Mouse (Mus musculus) ES-E14 (cell line): ENCODE data around the gene Pttg1. TPM values are rescaled to one million over a fixed set of nuclear protein-coding genes. Genes with fewer than 3 reads are reported as not detected.

ENCODE experiments used
- DNase-seq: peaks from one replicate; pipeline ENCODE4 v3.0.0-alpha.2; 2013; ENCODE audit warnings: low read depth, low spot score
- H3K27ac ChIP-seq: 2 replicates; pipeline ENCODE4 v1.5.1; 2012; ENCODE audit warnings: low read depth, mild to moderate bottlenecking, low read length, moderate library complexity, mixed read lengths; ENCODE audit not compliant: poor library complexity, insufficient read depth, severe bottlenecking
- H3K36me3 ChIP-seq: 2 replicates; pipeline ENCODE4 v1.6.1; 2012; ENCODE audit warnings: mild to moderate bottlenecking, low read length, moderate library complexity, mixed read lengths; ENCODE audit not compliant: control insufficient read depth, poor library complexity, insufficient read depth, severe bottlenecking
- H3K4me1 ChIP-seq, 2 experiments: fragments of 150-350 bp in 1 of 2; sonication (generic) in 1 of 2; 2 replicates each; pipeline ENCODE4 v1.6.1; 2012; ENCODE audit warnings: low read length in 2 of 2, mild to moderate bottlenecking in 1 of 2, mixed read lengths in 1 of 2; ENCODE audit not compliant: control insufficient read depth in 2 of 2, insufficient read depth in 2 of 2, poor library complexity in 1 of 2
- H3K4me3 ChIP-seq, 2 experiments: fragments of 150-350 bp in 1 of 2; sonication (generic) in 1 of 2; 2 replicates each; pipeline ENCODE4 v1.5.1; 2012; ENCODE audit warnings: low read length in 2 of 2, low read depth in 1 of 2, mild to moderate bottlenecking in 1 of 2, mixed read lengths in 1 of 2; ENCODE audit not compliant: insufficient read depth in 1 of 2, poor library complexity in 1 of 2, severe bottlenecking in 1 of 2
- H3K9ac ChIP-seq: 2 replicates; pipeline ENCODE4 v1.6.1; 2012; ENCODE audit warnings: low read depth, mild to moderate bottlenecking, low read length, mixed read lengths; ENCODE audit not compliant: poor library complexity, insufficient read depth, severe bottlenecking
- H3K9me3 ChIP-seq: fragments of 150-350 bp; sonication (generic); 2 replicates; pipeline ENCODE4 v1.6.1; 2012; ENCODE audit warnings: low read depth, mild to moderate bottlenecking, low read length; ENCODE audit not compliant: control insufficient read depth, insufficient read depth
- CHD2 ChIP-seq: IDR thresholded peaks from 2 replicates; pipeline ENCODE4 v1.6.1; 2014; ENCODE audit warnings: mild to moderate bottlenecking, low read depth, low read length, inconsistent platforms
- HCFC1 ChIP-seq: IDR thresholded peaks from 2 replicates; pipeline ENCODE4 v1.6.1; 2012; ENCODE audit warnings: low read length, inconsistent platforms, borderline replicate concordance; ENCODE audit not compliant: insufficient read depth
- MAFK ChIP-seq: IDR thresholded peaks from 2 replicates; pipeline ENCODE4 v1.6.1; 2014; ENCODE audit warnings: mild to moderate bottlenecking, low read depth, low read length, inconsistent platforms; ENCODE audit not compliant: insufficient read depth
- ZC3H11A ChIP-seq: IDR thresholded peaks from 2 replicates; pipeline ENCODE4 v1.6.1; 2012; ENCODE audit warnings: low read depth, mild to moderate bottlenecking, inconsistent platforms, low read length, borderline replicate concordance
- ZNF384 ChIP-seq: IDR thresholded peaks from 2 replicates; pipeline ENCODE4 v1.6.1; 2012; ENCODE audit warnings: low read depth, low read length, inconsistent platforms
- in situ Hi-C, 2 experiments: fragments of 600-800 bp; cut with MboI; formaldehyde crosslinking; loops; one replicate each; pipeline ENCODE4 v1.15.1; 2025; ENCODE audit warnings: low sequenced_read_pairs in 2 of 2, inconsistent platforms in 1 of 2; ENCODE audit not compliant: unreplicated experiment in 2 of 2
- total RNA-seq: library from RNA; depleted of rRNA; stranded (reverse); fragments of 300-350 nt; gene quantifications from 2 replicates; pipeline ENCODE4 v1.2.3, GENCODE M21; 2012

The Pttg1 gene
- total RNA-seq, 1 experiment: 69.3 TPM

DNA sequence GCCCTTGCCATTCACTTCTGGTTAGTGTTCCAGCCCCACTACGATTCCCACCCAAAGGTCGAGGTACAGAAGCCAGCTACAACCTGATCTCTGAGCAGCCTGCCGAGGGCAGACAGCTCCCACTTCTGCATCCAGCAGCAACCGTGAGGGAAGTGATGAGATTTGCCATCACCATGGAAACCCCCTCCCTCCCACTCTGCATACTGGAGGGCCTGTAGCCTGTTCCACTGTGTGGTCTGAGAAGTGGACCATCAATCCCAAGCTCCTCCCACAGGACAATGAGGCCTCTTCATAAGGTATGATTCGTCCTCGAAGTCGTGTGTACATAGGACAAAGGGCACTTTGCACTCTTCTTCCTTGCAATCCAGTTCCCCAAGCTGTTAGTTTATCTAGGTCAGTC lies 8.8 kb downstream of the Pttg1 start:
- no peak overlapping the region for H3K9ac ChIP-seq
- no peaks in the 10 kb centered on the region for H3K4me1 ChIP-seq
- no peak overlapping the region for H3K4me3 ChIP-seq
- H3K36me3 ChIP-seq: peaks cover 7% of the 10 kb centered on the region; the same call in 1 of the 2 replicates
- H3K27ac ChIP-seq: no peak overlapping the region
- no peak for DNase-seq
- TF ChIP-seq ZC3H11A (no peak), ZNF384 (no peak), MAFK (no peak), HCFC1 (no peak), CHD2 (no peak)
- in situ Hi-C loops: no loop called here
- H3K9me3 ChIP-seq: no peaks in the 10 kb centered on the region

DNA sequence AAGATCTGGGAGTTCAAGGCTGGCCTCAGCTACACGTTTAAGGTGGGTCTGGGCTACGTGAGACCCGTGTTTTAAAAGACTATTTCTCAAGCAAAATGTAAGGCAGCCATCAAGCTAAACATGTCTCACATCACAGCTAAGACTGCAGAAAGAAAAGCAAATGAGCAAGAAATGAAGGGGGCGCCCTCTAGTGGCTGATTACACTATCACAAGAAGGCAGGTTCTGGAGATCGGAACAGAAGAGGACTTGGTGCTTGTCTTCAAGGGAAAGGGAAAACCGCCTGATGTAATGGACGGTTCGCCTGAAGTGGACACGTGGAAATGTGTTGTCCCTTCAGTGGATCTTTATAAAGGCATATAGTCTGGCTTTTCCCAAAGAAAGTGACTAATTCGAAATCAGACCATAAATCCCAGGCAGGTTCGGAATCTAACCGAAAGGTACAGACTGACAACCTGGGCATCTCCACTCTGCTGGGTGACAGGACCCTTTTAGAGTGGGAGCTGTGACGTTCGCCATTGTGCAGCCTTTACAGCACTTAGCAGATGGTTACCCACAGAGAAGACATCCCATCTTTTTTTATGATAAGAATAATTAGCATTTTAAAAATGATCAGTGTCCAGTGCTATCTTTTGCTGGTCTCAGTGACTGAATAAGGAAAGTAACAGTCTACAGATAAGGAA lies 13.1 kb downstream of the Pttg1 start:
- Histone ChIP-seq H3K4me1 (no peaks in the 10 kb centered on the region), H3K9ac (no peak overlapping the region)
- in situ Hi-C loops: no loop called here

DNA sequence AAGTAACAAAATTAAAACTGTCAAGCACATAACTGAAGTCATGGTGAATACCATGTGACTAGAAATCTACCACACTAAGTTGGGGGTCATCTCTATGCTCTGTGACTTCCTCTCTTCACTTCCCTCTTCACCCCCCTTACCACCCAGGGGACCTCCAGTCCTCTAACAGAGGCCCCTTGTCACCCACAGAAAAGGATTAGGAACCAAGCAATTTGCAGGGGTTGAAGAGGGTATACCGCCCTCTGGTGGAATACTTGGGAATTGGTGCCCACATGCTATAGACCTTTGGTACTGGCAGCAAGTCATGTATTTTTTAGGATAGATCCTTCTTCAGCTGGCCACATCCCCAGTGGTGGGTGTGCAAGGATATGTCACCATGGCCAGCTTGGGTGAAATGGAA lies 14.6 kb downstream of the Pttg1 start:
- no peak overlapping the region for H3K27ac ChIP-seq
- H3K9ac ChIP-seq: no peak overlapping the region
- TF ChIP-seq HCFC1 (no peak), ZC3H11A (peak; percentile 44; the same call in 1 of the 2 replicates)
- no peaks in the 10 kb centered on the region for H3K36me3 ChIP-seq
- no peaks in the 10 kb centered on the region for H3K4me1 ChIP-seq
- H3K4me3 ChIP-seq: no peak overlapping the region
- H3K9me3 ChIP-seq: no peaks in the 10 kb centered on the region
- DNase-seq: peak; percentile 56
- in situ Hi-C loops: no loop called here

More for the DNA sequence above, 13.1 kb downstream of the Pttg1 start:
- Histone ChIP-seq H3K27ac (no peak overlapping the region), H3K9me3 (no peaks in the 10 kb centered on the region), H3K4me3 (no peak overlapping the region), H3K36me3 (no peaks in the 10 kb centered on the region)
- peak; percentile 81 for DNase-seq
- TF ChIP-seq HCFC1 (no peak), ZC3H11A (no peak), MAFK (no peak), ZNF384 (no peak), CHD2 (no peak)

DNA sequence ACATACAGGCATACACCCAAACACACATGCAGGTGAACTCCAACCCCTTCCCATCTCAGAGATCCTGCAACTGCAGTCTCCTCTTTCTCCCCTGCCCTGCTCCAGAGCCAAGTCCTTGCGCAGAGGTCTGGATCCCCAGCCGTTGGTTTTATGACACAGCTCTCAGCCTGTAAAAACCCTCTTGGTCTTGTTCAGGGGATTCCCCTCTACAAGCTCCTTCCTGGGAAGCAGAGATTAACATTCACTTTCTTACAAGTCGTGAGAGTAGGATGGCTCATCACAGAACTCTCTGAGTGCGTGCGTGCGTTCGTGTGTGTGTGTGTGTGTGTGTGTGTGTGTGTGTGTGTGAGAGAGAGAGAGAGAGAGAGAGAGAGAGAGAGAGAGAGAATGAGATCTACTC lies 15.8 kb downstream of the Pttg1 start:
- no peak overlapping the region for H3K27ac ChIP-seq
- H3K4me1 ChIP-seq: no peaks in the 10 kb centered on the region
- H3K9me3 ChIP-seq: no peaks in the 10 kb centered on the region
- TF ChIP-seq ZNF384: no peak
- no peak for TF ChIP-seq MAFK
- TF ChIP-seq CHD2: no peak
- no peak for TF ChIP-seq HCFC1
- no peak for TF ChIP-seq ZC3H11A
- no peak overlapping the region for H3K4me3 ChIP-seq
- no peak overlapping the region for H3K9ac ChIP-seq
- DNase-seq: no peak
- no peaks in the 10 kb centered on the region for H3K36me3 ChIP-seq
- in situ Hi-C loops: no loop called here

DNA sequence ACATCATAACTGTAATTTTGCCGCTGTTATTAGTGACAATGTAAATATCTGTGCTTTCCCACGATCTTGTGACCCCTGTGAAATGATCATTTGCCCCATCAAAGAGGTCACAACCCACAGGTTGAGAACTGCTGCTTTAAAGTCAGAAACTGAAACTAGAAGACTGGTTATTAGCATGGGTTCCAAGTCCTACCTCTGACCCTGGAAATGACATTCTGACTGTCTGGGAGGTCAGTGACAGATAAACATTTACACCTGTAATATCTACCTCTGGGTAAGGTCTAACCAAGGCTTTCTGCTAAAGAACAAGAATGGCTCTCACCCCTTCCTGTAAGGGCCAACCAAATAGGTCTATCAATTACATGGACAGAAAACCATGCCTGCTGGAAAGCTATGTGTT lies 17.2 kb downstream of the Pttg1 start:
- no peaks in the 10 kb centered on the region for H3K36me3 ChIP-seq
- H3K9me3 ChIP-seq: no peaks in the 10 kb centered on the region
- H3K4me3 ChIP-seq: no peak overlapping the region
- no peak for DNase-seq
- H3K4me1 ChIP-seq: no peaks in the 10 kb centered on the region
- H3K27ac ChIP-seq: no peak overlapping the region
- TF ChIP-seq ZNF384: no peak
- TF ChIP-seq HCFC1: no peak
- no peak for TF ChIP-seq MAFK
- no peak for TF ChIP-seq ZC3H11A
- no peak for TF ChIP-seq CHD2
- H3K9ac ChIP-seq: no peak overlapping the region
- in situ Hi-C loops: no loop called here
